Mouse (Mus musculus) liver, embryonic 14.5 days (tissue): ENCODE results near the gene Sh3pxd2a.

ENCODE experiments used
- CTCF ChIP-seq: IDR thresholded peaks from 2 replicates; pipeline ENCODE4 v1.5.1; 2016; ENCODE audit warnings: antibody characterized with exemption, low read depth, control low read depth
- EP300 ChIP-seq: IDR thresholded peaks from 2 replicates; pipeline ENCODE4 v1.6.1; 2016; ENCODE audit warnings: antibody characterized with exemption, low read depth

GRCm38 (mm10) chr19:47291307-47292080 lies 172.7 kb downstream of the Sh3pxd2a start:
- TF ChIP-seq CTCF (no peak), EP300 (no peak)
